Mouse (Mus musculus) activated CD4-positive, CD25-positive, alpha-beta regulatory T cell (primary cell): ENCODE measurements around the gene Olfr171. TPM values are rescaled to one million over a fixed set of nuclear protein-coding genes. Genes with fewer than 3 reads are reported as not detected.

Experiments used
- polyA plus RNA-seq, 2 experiments: library from polyadenylated mRNA; unstranded; fragments of 100-300 nt; shearing (Covaris generic); gene quantifications; one replicate each; pipeline ENCODE4 v1.2.1; 2017

The Olfr171 gene
- under 1 TPM in 1 of 2 experiments, not detected in 1; 0.29 TPM for polyA plus RNA-seq

DNA sequence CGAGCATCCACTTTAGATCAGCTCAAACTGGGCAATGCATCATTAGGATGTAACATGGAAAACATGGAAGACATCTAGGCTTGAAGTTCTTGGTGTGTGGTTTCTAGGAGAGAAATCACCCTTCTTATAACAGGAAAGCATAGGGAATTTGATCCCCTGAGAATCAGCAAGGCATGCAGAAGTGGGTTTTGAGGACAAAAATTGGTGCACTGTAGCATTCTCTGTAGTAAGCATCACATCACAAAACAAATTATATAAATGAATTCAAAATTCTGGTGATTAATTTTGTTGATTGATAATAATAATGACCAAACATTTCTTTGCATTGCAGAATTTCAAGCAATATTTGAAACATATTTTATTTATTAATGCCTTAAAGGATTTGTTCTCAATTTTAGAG, at the start of gene Olfr171:
Gene Olfr171 (minus strand): TSS at position 101 of the 400 bp plus-strand sequence.

DNA sequence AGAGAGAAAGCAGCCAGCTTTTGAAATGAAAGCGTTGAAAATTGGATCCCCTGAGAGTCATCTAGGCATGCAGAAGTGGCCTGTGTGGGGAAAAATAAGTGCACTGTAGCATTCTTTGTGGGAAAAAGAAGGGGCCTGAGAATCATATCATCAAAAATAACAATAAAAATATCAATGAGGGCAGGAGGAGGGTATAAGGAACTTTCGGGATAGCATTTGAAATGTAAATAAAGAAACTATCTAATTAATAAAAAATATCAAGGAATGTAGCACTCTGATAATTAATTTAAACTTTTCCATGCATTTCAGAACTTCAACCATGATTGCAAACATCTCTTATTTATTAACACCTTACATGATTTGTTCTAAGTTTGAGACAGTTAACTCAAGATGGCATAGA, 17.9 kb downstream of the Olfr171 start, which contains the start of gene Olfr170:
Gene Olfr170 (minus strand): TSS at position 101 of the 400 bp plus-strand sequence.

Other genes with a start within 250 kb of the Olfr171 start
- under 1 TPM in 1 of 2 experiments, not detected in 1; 0.09 TPM for gene Olfr165, start 206.8 kb downstream of the Olfr171 start, polyA plus RNA-seq
- gene Olfr166, start 146.2 kb downstream of the Olfr171 start, polyA plus RNA-seq = not detected
- under 1 TPM in 1 of 2 experiments, not detected in 1; 0.29 TPM for gene Olfr167, start 107.7 kb downstream of the Olfr171 start, polyA plus RNA-seq
- gene Olfr168, start 94.4 kb downstream of the Olfr171 start, polyA plus RNA-seq = not detected
- not detected for gene Olfr169, start 58.1 kb downstream of the Olfr171 start, polyA plus RNA-seq
- gene Olfr170, start 18.0 kb downstream of the Olfr171 start, polyA plus RNA-seq = under 1 TPM in 1 of 2 experiments, not detected in 1; 0.21 TPM
- under 1 TPM in 1 of 2 experiments, not detected in 1; 0.05 TPM for gene Lamp3, start 76.5 kb upstream of the Olfr171 start, polyA plus RNA-seq
- 1 to 10 TPM; 7.6 to 9.9 TPM for gene B3gnt5, start 130.3 kb upstream of the Olfr171 start, polyA plus RNA-seq